Mouse (Mus musculus) hindbrain, postnatal 0 days (tissue): ENCODE measurements around the gene Exoc2. TPM values are rescaled to one million over a fixed set of nuclear protein-coding genes. Genes with fewer than 3 reads are reported as not detected.
A peak's percentile ranks its signal among the peaks of the same experiment; 100 is the strongest.

Experiments
- ATAC-seq: fragments of 200-750 bp; cut with Nextera tagmentation; 2 replicates; pipeline ENCODE4 v1.8.0; 2017; ENCODE audit warnings: mild to moderate bottlenecking, moderate TSS enrichment, moderate library complexity
- DNase-seq: peaks from one replicate; pipeline ENCODE4 v3.0.0-alpha.2; 2015; ENCODE audit warnings: low spot score
- H3K27ac ChIP-seq: fragments of 300-500 bp; sonication (generic); 2 replicates; pipeline ENCODE4 v1.5.1; 2014; ENCODE audit warnings: mild to moderate bottlenecking
- H3K27me3 ChIP-seq: fragments of 300-500 bp; sonication (generic); 2 replicates; pipeline ENCODE4 v1.6.1; 2014; ENCODE audit warnings: low read length, mixed read lengths; ENCODE audit not compliant: insufficient read depth
- H3K36me3 ChIP-seq: fragments of 300-500 bp; sonication (generic); 2 replicates; pipeline ENCODE4 v1.6.1; 2014; ENCODE audit warnings: low read length, mixed read lengths; ENCODE audit not compliant: insufficient read depth
- H3K4me1 ChIP-seq: fragments of 300-500 bp; sonication (generic); 2 replicates; pipeline ENCODE4 v1.6.1; 2014; ENCODE audit warnings: antibody characterized with exemption, low read length, mixed read lengths; ENCODE audit not compliant: insufficient read depth
- H3K4me2 ChIP-seq: fragments of 300-500 bp; sonication (generic); 2 replicates; pipeline ENCODE4 v1.6.1; 2014; ENCODE audit warnings: low read depth, mild to moderate bottlenecking, low read length, moderate library complexity, mixed read lengths
- H3K4me3 ChIP-seq: fragments of 300-500 bp; sonication (generic); 2 replicates; pipeline ENCODE4 v1.5.1; 2014; ENCODE audit warnings: low read length
- H3K9ac ChIP-seq: fragments of 300-500 bp; sonication (generic); replicated peaks from 2 replicates; pipeline ENCODE4 v1.6.1; 2014; ENCODE audit warnings: mild to moderate bottlenecking, low read length, moderate library complexity, mixed read lengths
- H3K9me3 ChIP-seq: fragments of 300-500 bp; sonication (generic); 2 replicates; pipeline ENCODE4 v1.6.1; 2016; ENCODE audit warnings: low read length, mixed read lengths
- CTCF ChIP-seq: IDR thresholded peaks from 2 replicates; pipeline ENCODE4 v1.5.1; 2016; ENCODE audit warnings: antibody characterized with exemption, control low read depth, low read depth
- WGBS: fragments of 180-500 bp; shearing (Covaris S2); extraction: QIAGEN DNeasy Blood & Tissue Kit; methylation state at CpG from one replicate; pipeline ENCODE4 v1.1.7; 2014; 5-methylcytosine and 5-hydroxymethylcytosine counted together
- polyA plus RNA-seq: library from polyadenylated mRNA; unstranded; fragments of >200 nt; fragmentation: Nextera tagmentation; extraction: Ambion mirVana; gene quantifications from 2 replicates; pipeline ENCODE4 v1.2.1, GENCODE M21; 2015
- total RNA-seq: library from RNA; depleted of rRNA; stranded (reverse); fragments of >200 nt; gene quantifications from 2 replicates; pipeline ENCODE4 v1.2.3, GENCODE M21; 2014

Gene Exoc2
- total and polyA plus RNA-seq, 2 experiments from 2014 or later = 36.5 to 41.7 TPM

DNA sequence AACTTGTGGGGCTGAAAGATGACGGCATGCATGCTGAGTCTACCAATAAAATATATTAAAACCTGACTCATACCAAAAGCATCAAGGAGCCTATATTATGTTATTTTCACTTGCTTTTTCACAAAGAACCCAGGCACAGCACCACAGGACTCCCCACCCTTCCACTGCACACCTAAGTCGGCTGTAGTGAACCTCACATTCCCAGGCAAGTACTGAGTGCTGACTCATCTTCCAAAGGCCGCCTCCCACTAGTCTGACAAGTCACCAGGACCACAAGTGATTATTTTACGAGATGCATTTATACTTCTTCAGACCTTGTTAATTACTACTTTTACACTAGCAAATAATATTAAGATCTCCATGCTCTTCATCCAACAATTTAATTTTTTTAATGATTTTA, 42.3 kb downstream of the Exoc2 start:
- Histone ChIP-seq H3K4me3 (no peak overlapping the region), H3K27me3 (no peaks in the 10 kb centered on the region), H3K36me3 (no peaks in the 10 kb centered on the region; the same call in 1 of the 2 replicates), H3K9me3 (no peaks in the 10 kb centered on the region), H3K4me1 (no peaks in the 10 kb centered on the region), H3K9ac (no peak overlapping the region), H3K27ac (no peak overlapping the region), H3K4me2 (no peak overlapping the region)
- 86% methylated on average over 4 of the region's 4 CpGs for WGBS
- ATAC-seq = no peak
- DNase-seq = no peak
- TF ChIP-seq CTCF = no peak

DNA sequence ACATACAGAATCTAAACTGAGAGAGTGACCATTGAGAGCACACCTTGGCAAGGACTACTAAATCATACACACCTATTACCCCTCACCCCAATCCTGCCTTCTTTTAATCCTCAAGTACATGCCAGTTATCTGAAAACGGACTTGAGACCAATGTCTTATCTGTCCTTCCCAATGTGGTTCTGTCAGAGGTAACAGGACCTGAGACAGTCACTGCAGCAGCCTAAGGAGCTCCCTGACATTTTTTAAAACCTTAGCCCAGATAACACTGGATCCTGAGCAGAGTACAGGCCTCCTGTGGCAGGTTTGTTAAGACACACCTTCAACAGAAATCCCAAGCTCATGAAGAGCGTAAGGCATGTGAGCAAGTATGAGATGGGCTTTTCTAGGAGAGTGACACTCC, 44.8 kb downstream of the Exoc2 start:
- H3K4me3 ChIP-seq = no peak overlapping the region
- TF ChIP-seq CTCF = no peak
- H3K9me3 ChIP-seq = no peaks in the 10 kb centered on the region
- H3K36me3 ChIP-seq = no peaks in the 10 kb centered on the region; the same call in 1 of the 2 replicates
- H3K4me1 ChIP-seq = no peaks in the 10 kb centered on the region
- no peak overlapping the region for H3K9ac ChIP-seq
- ATAC-seq (no peak), DNase-seq (no peak)
- H3K27me3 ChIP-seq = no peaks in the 10 kb centered on the region
- no peak overlapping the region for H3K4me2 ChIP-seq
- H3K27ac ChIP-seq = no peak overlapping the region
- WGBS = 93% methylated on average over 2 of the region's 2 CpGs

DNA sequence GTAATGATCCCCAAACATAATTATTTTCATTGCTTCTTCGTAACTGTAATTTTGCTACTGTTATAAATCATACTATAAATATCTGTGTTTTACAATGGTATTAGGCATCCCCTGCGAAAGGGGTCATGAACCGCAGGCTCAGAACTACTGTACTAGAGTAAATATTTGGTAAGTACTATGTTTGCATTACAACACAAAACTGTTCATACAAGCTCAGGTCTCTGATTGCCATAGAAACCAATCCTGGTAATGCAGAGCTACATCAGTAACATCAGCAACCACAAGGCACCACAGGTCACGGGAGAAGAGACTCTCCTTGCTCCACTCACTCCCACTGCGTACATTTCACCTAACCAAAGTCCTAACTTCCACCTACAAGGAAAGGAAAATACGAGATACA, 49.6 kb downstream of the Exoc2 start:
- WGBS = 87% methylated on average over 6 of the region's 6 CpGs

GRCm38 (mm10) chr13:30921914-30922313, 52.0 kb downstream of the Exoc2 start:
- no peak overlapping the region for H3K9ac ChIP-seq
- no peaks in the 10 kb centered on the region for H3K9me3 ChIP-seq
- no peak overlapping the region for H3K4me2 ChIP-seq
- no peaks in the 10 kb centered on the region for H3K4me1 ChIP-seq
- DNase-seq (no peak), ATAC-seq (no peak)
- no peak for TF ChIP-seq CTCF
- WGBS = 85% methylated on average over 4 of the region's 4 CpGs
- no peak overlapping the region for H3K4me3 ChIP-seq
- H3K27ac ChIP-seq = no peak overlapping the region
- no peaks in the 10 kb centered on the region for H3K27me3 ChIP-seq
- no peaks in the 10 kb centered on the region for H3K36me3 ChIP-seq

More for the DNA sequence above, 49.6 kb downstream of the Exoc2 start:
- no peak overlapping the region for H3K9ac ChIP-seq
- H3K4me2 ChIP-seq = no peak overlapping the region
- H3K4me3 ChIP-seq = no peak overlapping the region
- no peaks in the 10 kb centered on the region for H3K4me1 ChIP-seq
- H3K9me3 ChIP-seq = no peaks in the 10 kb centered on the region
- TF ChIP-seq CTCF = no peak
- DNase-seq (no peak), ATAC-seq (no peak)
- no peak overlapping the region for H3K27ac ChIP-seq
- H3K36me3 ChIP-seq = no peaks in the 10 kb centered on the region
- no peaks in the 10 kb centered on the region for H3K27me3 ChIP-seq

- no peak for DNase-seq
- Histone ChIP-seq H3K27me3 (no peaks in the 10 kb centered on the region), H3K9me3 (no peaks in the 10 kb centered on the region), H3K4me2 (no peak overlapping the region), H3K4me3 (no peak overlapping the region), H3K4me1 (no peaks in the 10 kb centered on the region), H3K9ac (no peak overlapping the region), H3K36me3 (no peaks in the 10 kb centered on the region), H3K27ac (no peak overlapping the region)
- ATAC-seq = no peak
- TF ChIP-seq CTCF = no peak
Measured at GRCm38 (mm10) chr13:30913757-30914156, 60.1 kb downstream of the Exoc2 start.

GRCm38 (mm10) chr13:30913028-30913427, 60.9 kb downstream of the Exoc2 start:
- DNase-seq (peak; percentile 23), ATAC-seq (no peak)
- 29% methylated on average over 4 of the region's 4 CpGs for WGBS
- Histone ChIP-seq H3K9ac (no peak overlapping the region), H3K4me2 (no peak overlapping the region), H3K9me3 (no peaks in the 10 kb centered on the region), H3K27me3 (no peaks in the 10 kb centered on the region), H3K27ac (no peak overlapping the region), H3K36me3 (no peaks in the 10 kb centered on the region), H3K4me3 (no peak overlapping the region), H3K4me1 (no peaks in the 10 kb centered on the region)
- no peak for TF ChIP-seq CTCF

- no peaks in the 10 kb centered on the region for H3K27me3 ChIP-seq
- H3K4me1 ChIP-seq = no peaks in the 10 kb centered on the region
- H3K9ac ChIP-seq = no peak overlapping the region
- H3K4me2 ChIP-seq = no peak overlapping the region
- TF ChIP-seq CTCF = no peak
- H3K9me3 ChIP-seq = no peaks in the 10 kb centered on the region
- 65% methylated on average over 5 of the region's 5 CpGs for WGBS
- H3K27ac ChIP-seq = peak overlapping the region; percentile 27; the same call in 1 of the 2 replicates
- H3K4me3 ChIP-seq = no peak overlapping the region
- DNase-seq = peak; percentile 15
- ATAC-seq = peak; percentile 38; the same call in 1 of the 2 replicates
- H3K36me3 ChIP-seq = no peaks in the 10 kb centered on the region
Measured at GRCm38 (mm10) chr13:30911931-30912625, 61.8 kb downstream of the Exoc2 start.
